9 mouse cellular contexts compared by ENCODE assay signal in the genomic region with DNA sequence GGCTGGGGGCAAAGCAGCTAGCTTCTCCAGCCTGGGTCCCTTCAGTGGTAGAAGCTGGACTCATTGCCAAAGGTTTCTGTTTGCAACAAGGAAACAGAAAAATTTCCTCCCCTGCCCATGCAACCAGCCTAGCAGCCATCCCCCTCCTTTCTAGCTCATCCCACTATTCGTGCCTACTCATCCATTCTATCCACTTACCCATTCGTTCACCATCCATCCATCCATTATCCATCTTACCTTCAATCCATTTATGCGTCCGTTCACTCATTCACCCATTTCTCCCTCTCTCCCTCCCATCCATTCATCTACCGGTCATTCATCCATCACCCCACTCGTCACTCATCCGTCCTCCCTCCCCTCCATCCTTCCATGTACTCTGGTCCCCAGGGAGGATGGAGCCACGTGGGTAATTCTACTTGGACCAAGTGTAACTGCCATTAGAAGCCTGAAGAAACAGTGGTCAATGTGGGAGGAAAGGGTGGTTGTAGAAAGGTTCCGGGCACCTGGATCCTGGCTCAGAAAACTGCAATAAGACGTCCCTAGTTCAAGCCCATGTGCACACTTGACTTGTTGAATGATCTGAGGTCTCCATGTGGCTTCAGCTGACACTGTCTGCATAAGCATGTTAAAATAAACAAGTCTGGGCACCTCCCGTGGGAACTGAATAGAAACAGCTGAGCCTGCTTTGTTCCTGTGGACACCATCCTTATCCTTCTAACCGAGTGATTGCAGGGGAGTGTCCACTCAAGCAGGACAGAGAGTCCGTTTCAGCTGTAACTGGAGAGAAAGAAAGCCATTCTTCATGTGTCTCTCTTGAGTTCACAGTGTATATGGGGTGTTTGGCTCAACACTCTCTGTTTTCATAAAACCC. TPM values are rescaled to one million over a fixed set of nuclear protein-coding genes. Genes with fewer than 3 reads are reported as not detected.
DNase-seq lines count a peak whose midpoint lies in the region; ATAC-seq and TF ChIP-seq lines count a peak whose summit lies in the region.
"Had no signal": no experiment of that assay in that cellular context is flagged by ENCODE, and none has a peak within 500 bp of the region (broad histone marks: within the 10 kb centered on the region; RNA-seq: fewer than 3 reads in every experiment).

No protein-coding gene starts in this region.

- TF ChIP-seq POLR2A in brain, embryonic 14.5 days (IDR thresholded peaks at IDR 0.05; ENCODE audit: borderline replicate concordance, extremely low read depth, insufficient read depth, insufficient read length, poor library complexity, severe bottlenecking): no peak

- H3K4me2 ChIP-seq in heart, embryonic 12.5 days: peak overlapping the region; percentile 98
- peak overlapping the region; percentile 85 for H3K4me2 ChIP-seq in midbrain, embryonic 14.5 days (ENCODE audit: low read length)

- TF ChIP-seq CTCF in brain, embryonic 14.5 days (IDR thresholded peaks at IDR 0.05; ENCODE audit: borderline replicate concordance, extremely low read depth, insufficient read depth, insufficient read length): no peak

- no peaks in the 10 kb centered on the region for H3K36me3 ChIP-seq in heart, embryonic 12.5 days
- H3K36me3 ChIP-seq in hindbrain, embryonic 10.5 days: no peaks in the 10 kb centered on the region
- no peaks in the 10 kb centered on the region for H3K36me3 ChIP-seq in midbrain, embryonic 14.5 days (ENCODE audit: control insufficient read depth, insufficient read depth, low read length)

- peak overlapping the region; percentile 70 for H3K4me3 ChIP-seq in heart, embryonic 12.5 days
- peak overlapping the region; percentile 77 for H3K4me3 ChIP-seq in hindbrain, embryonic 10.5 days
- H3K4me3 ChIP-seq in midbrain, embryonic 14.5 days (replicated peaks; ENCODE audit: low read depth, low read length): peak overlapping the region; percentile 78

- whole genome bisulfite sequencing in heart, embryonic 12.5 days: 23% methylated on average over 13 of the region's 13 CpGs
- WGBS in hindbrain, embryonic 10.5 days: 12% methylated on average over 13 of the region's 13 CpGs
- 10% methylated on average over 13 of the region's 13 CpGs for WGBS in midbrain, embryonic 14.5 days

- no peaks in the 10 kb centered on the region for H3K9me3 ChIP-seq in heart, embryonic 12.5 days (replicated peaks)
- H3K9me3 ChIP-seq in hindbrain, embryonic 10.5 days: no peaks in the 10 kb centered on the region
- H3K9me3 ChIP-seq in midbrain, embryonic 14.5 days (ENCODE audit: control insufficient read depth, low read length): no peaks in the 10 kb centered on the region

- ATAC-seq in heart, embryonic 12.5 days (ENCODE audit: insufficient number of reproducible peaks, low FRiP score): no peak
- ATAC-seq in midbrain, embryonic 14.5 days (ENCODE audit: low FRiP score, low TSS enrichment): peak; percentile 21; the same call in 1 of the 2 replicates

- H3K9ac ChIP-seq in heart, embryonic 12.5 days: peak overlapping the region; percentile 71
- peak overlapping the region; percentile 88 for H3K9ac ChIP-seq in midbrain, embryonic 14.5 days (replicated peaks; ENCODE audit: low read length)

- H3K4me1 ChIP-seq in heart, embryonic 12.5 days (replicated peaks): 0 out of 2 replicates have a peak, but pooled peaks cover 18% of the 10 kb centered on the region
- H3K4me1 ChIP-seq in hindbrain, embryonic 10.5 days (replicated peaks): peaks cover 34% of the 10 kb centered on the region
- H3K4me1 ChIP-seq in midbrain, embryonic 14.5 days (ENCODE audit: control insufficient read depth, insufficient read depth, low read length): peaks cover 17% of the 10 kb centered on the region; the same call in 1 of the 2 replicates

- H3K27me3 ChIP-seq in heart, embryonic 12.5 days (replicated peaks): peaks cover 93% of the 10 kb centered on the region
- H3K27me3 ChIP-seq in hindbrain, embryonic 10.5 days (ENCODE audit: insufficient read depth, poor library complexity, severe bottlenecking): peaks cover 75% of the 10 kb centered on the region
- 0 out of 2 replicates have a peak, but pooled peaks cover 5% of the 10 kb centered on the region for H3K27me3 ChIP-seq in midbrain, embryonic 14.5 days (ENCODE audit: control insufficient read depth, insufficient read depth, low read length)

- no peak overlapping the region for H3K27ac ChIP-seq in heart, embryonic 12.5 days (ENCODE audit: poor library complexity, severe bottlenecking)
- peak overlapping the region; percentile 87 for H3K27ac ChIP-seq in hindbrain, embryonic 10.5 days
- peak overlapping the region; percentile 80 for H3K27ac ChIP-seq in midbrain, embryonic 14.5 days (replicated peaks; ENCODE audit: low read depth, low read length)

- no peak for DNase-seq in heart, adult 8-10 months (ENCODE audit: low spot score)
- DNase-seq in brain, embryonic 14.5 days (ENCODE audit: low read depth): peak; percentile 52
- peak; percentile 43 for DNase-seq in hindbrain, embryonic 10.5 days (ENCODE audit: low spot score)
- peak; percentile 75 for DNase-seq in midbrain, embryonic 14.5 days
- no peak for DNase-seq in right cerebral cortex, adult 2 months (ENCODE audit: low spot score in 2 of 2)
- no peak for DNase-seq in left cerebral cortex, postnatal 14 days (ENCODE audit: low spot score in 2 of 2)
- no peak for DNase-seq in gastrocnemius, adult 18-20 months (ENCODE audit: low spot score)

- intact Hi-C loops in left cerebral cortex, postnatal 14 days (cut with DNase I): no loop called here

RNA-seq across cellular contexts. Expression of gene Dusp15, which starts 0.6 kb away (rescaled TPM):
- polyA plus RNA-seq in heart, embryonic 12.5 days (2016; fragmentation: Nextera tagmentation; extraction: Ambion mirVana): 0.10 TPM in 1 of 2 replicates, not detected in the other
- total RNA-seq in heart, adult 8-10 months (2022): not detected
- 20.6 and 23.9 TPM in 2 replicates for polyA plus RNA-seq in brain, embryonic 14.5 days (2012; rRNA removed)
- polyA plus RNA-seq in hindbrain, embryonic 10.5 days (2016; fragmentation: Nextera tagmentation; extraction: Ambion mirVana): 1.1 and 1.4 TPM in 2 replicates
- 7.3 and 16.7 TPM in 2 replicates for polyA plus RNA-seq in midbrain, embryonic 14.5 days (2014; fragmentation: Nextera tagmentation; extraction: Ambion mirVana)
- total RNA-seq in left cerebral cortex, postnatal 14 days (2021): 10 to 100 TPM; 23.2 to 28.3 TPM
- total RNA-seq in gastrocnemius, adult 18-20 months (2021): under 1 TPM; 0.26 to 0.34 TPM
- total RNA-seq: MEL had no signal

RNA-seq across cellular contexts. Expression of gene Ttll9, which starts 10.2 kb away (rescaled TPM):
- polyA plus RNA-seq in heart, embryonic 12.5 days (2016; fragmentation: Nextera tagmentation; extraction: Ambion mirVana): 0.24 and 0.38 TPM in 2 replicates
- not detected for total RNA-seq in heart, adult 8-10 months (2022)
- 4.5 and 5.8 TPM in 2 replicates for polyA plus RNA-seq in brain, embryonic 14.5 days (2012; rRNA removed)
- polyA plus RNA-seq in hindbrain, embryonic 10.5 days (2016; fragmentation: Nextera tagmentation; extraction: Ambion mirVana): 1.6 and 1.9 TPM in 2 replicates
- 5.3 and 7.1 TPM in 2 replicates for polyA plus RNA-seq in midbrain, embryonic 14.5 days (2014; fragmentation: Nextera tagmentation; extraction: Ambion mirVana)
- 1 to 10 TPM; 3.1 to 3.2 TPM for total RNA-seq in left cerebral cortex, postnatal 14 days (2021)
- not detected for total RNA-seq in gastrocnemius, adult 18-20 months (2021)

RNA-seq across cellular contexts. Expression of gene Foxs1, which starts 19.1 kb away (rescaled TPM):
- 0.86 and 1.1 TPM in 2 replicates for polyA plus RNA-seq in heart, embryonic 12.5 days (2016; fragmentation: Nextera tagmentation; extraction: Ambion mirVana)
- 1 to 10 TPM; 1.6 to 2.7 (median 2.1) TPM for total RNA-seq in heart, adult 8-10 months (2022)
- 4.6 and 5.4 TPM in 2 replicates for polyA plus RNA-seq in brain, embryonic 14.5 days (2012; rRNA removed)
- polyA plus RNA-seq in hindbrain, embryonic 10.5 days (2016; fragmentation: Nextera tagmentation; extraction: Ambion mirVana): 0.56 and 1.0 TPM in 2 replicates
- polyA plus RNA-seq in midbrain, embryonic 14.5 days (2014; fragmentation: Nextera tagmentation; extraction: Ambion mirVana): 2.8 and 4.7 TPM in 2 replicates
- total RNA-seq in left cerebral cortex, postnatal 14 days (2021): 1 to 10 TPM; 1.2 to 1.7 TPM
- 1 to 10 TPM in 1 of 2 experiments, under 1 TPM in 1; 0.75 to 1.8 TPM for total RNA-seq in gastrocnemius, adult 18-20 months (2021)
- total RNA-seq: MEL had no signal

RNA-seq across cellular contexts. Expression of gene Mylk2, which starts 40.9 kb away (rescaled TPM):
- 0.05 and 0.12 TPM in 2 replicates for polyA plus RNA-seq in heart, embryonic 12.5 days (2016; fragmentation: Nextera tagmentation; extraction: Ambion mirVana)
- total RNA-seq in heart, adult 8-10 months (2022): under 1 TPM; 0.17 to 0.44 (median 0.31) TPM
- not detected in 2 replicates for polyA plus RNA-seq in brain, embryonic 14.5 days (2012; rRNA removed)
- 0.05 and 0.14 TPM in 2 replicates for polyA plus RNA-seq in hindbrain, embryonic 10.5 days (2016; fragmentation: Nextera tagmentation; extraction: Ambion mirVana)
- not detected in 2 replicates for polyA plus RNA-seq in midbrain, embryonic 14.5 days (2014; fragmentation: Nextera tagmentation; extraction: Ambion mirVana)
- not detected for total RNA-seq in left cerebral cortex, postnatal 14 days (2021)
- 100 to 1,000 TPM; 671 to 798 TPM for total RNA-seq in gastrocnemius, adult 18-20 months (2021)
- total RNA-seq: MEL had no signal

Comparison
In these comparisons a context has a peak if more than half of its experiments do, and no peak if none do; other contexts are left out.
1. DNase-seq: peak in brain, embryonic 14.5 days (single experiment), hindbrain, embryonic 10.5 days (single experiment) and midbrain, embryonic 14.5 days (single experiment); none in heart, adult 8-10 months (single experiment), right cerebral cortex, adult 2 months (0 of 2), left cerebral cortex, postnatal 14 days (0 of 2) and gastrocnemius, adult 18-20 months (single experiment).
2. Peak in every context shown above with its lines, with median percentiles within 50 percentile points of each other: H3K4me3 ChIP-seq.